Mouse (Mus musculus) urinary bladder, postnatal 36 days (tissue): Measurements from ENCODE around the gene Nedd4.

ENCODE experiments used
- DNase-seq, 2 experiments: peaks; one replicate each; pipeline ENCODE4 v3.0.0; 2022; ENCODE audit warnings: low spot score in 2 of 2, mixed read lengths in 1 of 2

Gene Nedd4

DNA sequence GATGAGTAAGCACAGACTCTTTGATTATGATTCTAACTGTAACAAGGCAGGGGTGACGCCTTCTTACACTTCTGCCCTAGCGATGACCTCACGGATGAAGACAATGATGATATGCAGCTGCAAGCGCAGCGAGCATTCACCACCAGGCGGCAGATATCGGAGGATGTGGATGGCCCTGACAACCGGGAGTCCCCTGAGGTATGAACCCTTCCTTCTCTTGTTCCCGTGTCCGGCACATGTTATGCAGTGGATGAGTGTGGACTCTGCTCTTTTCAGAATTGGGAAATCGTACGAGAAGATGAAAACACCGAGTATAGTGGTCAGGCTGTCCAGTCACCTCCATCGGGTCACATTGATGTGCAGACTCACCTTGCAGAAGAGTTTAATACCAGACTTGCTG lies 59.1 kb downstream of the Nedd4 start:
- no peak for DNase-seq

DNA sequence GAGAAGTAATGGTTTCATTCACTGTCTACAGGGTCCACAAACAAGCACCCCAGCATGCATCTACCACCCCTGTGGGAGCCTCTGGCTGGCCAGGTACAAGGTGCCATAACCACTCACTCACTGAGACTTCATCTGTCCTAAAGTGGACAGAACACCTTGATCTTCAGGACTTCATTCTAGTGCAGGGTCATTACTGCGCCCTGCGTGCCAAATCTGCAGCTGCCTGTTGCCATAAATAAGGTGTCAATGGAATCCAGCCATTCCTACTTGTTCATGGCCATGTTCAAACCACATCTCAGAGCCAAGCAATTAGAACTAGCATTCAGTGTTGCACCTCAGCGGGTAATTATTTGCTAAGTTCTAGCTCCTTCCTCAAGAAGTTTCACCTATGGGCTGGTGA lies 60.5 kb downstream of the Nedd4 start:
- DNase-seq = no peak

DNA sequence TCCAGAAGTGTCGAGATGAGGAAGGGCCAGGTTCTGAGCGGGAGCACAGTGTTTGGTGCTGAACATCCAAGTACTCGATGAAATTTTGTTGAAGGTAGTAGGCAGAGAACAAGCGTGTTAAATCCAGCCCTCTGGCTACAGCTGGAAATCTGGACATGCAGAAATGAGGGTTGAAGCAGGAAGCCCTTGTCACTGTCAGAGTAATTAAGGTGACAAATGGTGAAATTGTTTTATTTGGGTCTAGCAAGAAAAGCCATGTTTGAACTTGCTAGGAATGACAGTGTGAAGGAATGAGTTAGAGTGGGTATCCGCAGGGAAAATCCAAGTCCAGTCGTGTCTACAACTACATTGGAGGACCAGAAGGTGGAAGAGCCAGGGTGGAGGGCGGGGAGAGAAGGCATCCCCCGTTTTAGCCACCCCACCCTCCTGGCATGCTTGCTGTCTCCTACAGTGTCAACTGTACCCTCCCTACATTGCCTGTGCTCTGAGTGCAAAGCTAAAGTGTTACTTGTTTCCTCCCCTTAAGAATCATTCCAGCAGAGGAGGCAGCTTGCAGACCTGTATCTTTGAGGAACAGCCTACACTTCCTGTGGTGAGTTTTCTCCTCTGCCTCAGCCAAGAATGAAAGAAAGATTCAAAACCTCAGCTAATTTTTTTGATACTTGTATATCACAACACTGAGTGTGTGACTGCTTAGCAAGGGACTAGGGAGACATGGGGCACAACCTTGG lies 62.5 kb downstream of the Nedd4 start:
- DNase-seq = no peak

DNA sequence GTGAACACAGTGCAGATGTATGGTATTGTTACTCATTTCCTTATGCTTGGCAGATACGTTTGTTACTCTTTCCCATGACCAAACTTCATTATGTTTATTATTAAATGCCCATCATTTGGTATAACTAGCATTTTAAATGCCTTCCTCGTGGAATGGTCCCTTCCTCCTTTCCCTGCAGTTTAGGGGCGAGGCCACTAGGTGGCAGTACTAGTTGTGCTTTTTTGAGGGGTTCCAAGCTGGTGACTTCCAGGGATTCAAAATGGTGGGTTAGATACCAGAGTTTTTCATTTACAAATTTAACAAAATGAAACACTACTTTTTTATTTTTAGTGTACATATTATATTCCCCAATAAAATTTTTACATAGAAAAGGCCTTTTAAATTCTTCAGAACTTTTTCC lies 71.8 kb downstream of the Nedd4 start:
- DNase-seq = peak; percentile 23 to 39

DNA sequence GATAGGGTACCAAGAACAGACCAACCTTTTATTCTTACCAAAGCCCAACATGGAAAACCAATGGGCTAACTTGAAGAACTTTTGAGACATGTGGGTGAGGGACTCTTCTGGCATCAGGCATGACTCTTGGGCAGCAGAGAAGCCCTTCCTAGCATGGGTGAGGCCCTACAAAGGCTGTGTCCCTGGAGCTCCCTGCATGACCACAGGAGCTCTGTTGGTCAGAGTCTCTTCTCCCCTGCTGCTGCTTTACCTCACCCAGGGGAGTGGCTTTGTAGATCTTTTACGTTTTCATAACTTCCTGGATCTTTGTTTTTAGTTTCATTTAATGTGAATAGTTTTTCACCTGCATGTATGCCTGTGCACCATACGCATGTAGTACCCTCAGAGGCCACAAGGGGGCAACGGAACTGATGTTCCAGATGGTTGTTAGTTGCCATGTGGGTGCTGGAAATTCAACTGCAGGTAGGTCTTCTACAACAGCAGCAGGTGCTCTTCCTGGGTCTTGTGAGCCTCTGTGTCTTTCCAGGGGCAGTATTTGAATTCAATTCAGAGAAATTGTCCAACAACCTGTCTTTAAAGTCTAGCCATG lies 73.8 kb downstream of the Nedd4 start:
- DNase-seq = peak; percentile 21 to 40

DNA sequence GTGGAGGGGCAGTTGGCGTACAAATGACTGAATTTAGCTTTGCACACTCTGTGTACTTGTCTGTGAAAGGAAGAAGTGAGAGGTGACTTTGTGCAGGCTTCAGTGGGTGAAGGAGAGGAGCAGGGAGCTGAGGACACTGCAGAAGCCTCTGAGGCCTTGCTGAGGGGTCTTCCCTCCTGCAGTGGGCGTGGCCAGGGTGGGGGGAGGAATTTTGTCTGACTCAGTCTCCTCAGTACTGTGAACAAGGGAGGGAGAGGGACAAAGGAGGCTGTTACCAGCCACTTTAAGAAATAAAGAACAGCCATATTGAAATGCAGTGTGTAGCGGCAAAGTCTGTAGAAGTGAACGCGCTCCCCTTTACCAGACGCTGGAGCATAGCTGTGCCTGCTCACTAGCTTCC lies 79.1 kb downstream of the Nedd4 start:
- no peak for DNase-seq

DNA sequence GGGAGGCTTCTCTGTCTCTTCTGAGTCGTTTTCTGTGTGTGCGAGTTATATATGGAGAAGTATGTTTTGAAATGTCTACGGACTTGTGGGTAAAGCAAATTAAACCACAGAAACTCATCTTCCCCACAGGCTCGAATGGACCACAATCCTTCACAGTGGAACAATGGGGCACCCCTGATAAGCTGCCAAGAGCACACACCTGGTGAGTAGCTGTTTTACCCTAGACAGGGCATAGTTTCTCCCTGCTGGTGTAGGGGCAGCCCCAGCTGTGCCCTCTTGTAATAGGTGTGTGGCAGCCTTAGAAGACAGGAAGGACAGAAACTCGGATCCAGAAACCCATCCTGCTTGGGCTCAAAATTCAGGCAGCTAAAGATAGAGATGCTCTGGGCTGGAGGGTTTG lies 84.1 kb downstream of the Nedd4 start:
- DNase-seq = no peak

DNA sequence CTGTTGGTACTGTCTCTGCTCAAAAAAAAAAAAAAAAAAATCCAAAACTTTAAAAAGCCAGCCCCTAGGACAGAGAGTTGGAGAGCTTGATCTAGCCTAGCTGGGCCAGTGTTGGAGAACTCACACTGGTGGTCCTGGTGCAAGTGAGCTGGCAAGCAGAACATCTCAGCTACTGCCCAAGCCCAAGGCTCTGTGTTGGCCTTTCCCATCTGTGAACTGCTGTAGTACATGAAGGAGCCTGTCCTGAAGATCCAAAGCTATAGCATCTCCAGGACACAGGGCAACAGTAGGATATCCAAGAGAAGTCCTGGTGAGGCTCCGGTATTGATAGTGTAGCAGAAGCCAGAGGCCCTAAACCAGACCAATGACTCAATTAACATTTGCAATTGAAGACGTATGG lies 88.1 kb downstream of the Nedd4 start:
- DNase-seq = no peak

DNA sequence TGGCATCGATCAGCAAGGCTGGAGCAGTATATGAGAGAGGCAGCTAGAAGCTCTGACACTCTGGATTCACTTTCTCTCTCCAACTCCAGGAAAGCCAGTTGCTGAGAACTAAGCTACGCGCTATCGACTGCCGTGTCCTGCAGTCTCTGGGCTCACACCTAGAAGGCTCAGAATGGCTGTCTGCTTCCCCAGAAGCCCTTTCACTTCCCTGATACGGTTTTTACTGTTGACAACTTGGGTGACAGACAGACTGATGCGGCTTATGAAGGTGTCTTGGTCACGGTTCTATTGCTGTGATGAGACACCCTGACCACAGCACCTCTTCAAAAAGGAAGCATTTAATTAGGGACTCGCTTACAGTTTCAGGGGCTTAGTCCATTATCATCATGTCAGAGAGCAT lies 90.5 kb downstream of the Nedd4 start:
- no peak for DNase-seq

DNA sequence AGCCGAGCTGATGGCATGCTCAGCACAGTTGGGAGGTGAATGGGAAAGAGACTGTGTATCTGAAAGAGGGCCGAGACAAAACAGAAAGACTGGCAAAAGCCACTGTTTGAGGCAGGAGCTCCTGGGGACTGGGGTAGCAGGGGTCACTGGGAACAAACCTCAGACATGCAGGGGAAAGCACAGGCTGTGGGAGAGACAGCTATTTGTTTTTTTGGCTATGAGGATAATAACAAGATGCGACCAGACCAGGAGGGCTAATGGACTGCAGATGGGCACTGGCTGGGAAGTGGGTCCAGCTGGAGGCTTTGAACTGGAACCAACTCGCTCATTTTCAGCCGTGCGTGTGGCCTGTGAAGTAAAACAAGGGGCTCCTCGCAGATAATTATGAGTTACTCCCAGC lies 91.6 kb downstream of the Nedd4 start:
- DNase-seq = no peak

DNA sequence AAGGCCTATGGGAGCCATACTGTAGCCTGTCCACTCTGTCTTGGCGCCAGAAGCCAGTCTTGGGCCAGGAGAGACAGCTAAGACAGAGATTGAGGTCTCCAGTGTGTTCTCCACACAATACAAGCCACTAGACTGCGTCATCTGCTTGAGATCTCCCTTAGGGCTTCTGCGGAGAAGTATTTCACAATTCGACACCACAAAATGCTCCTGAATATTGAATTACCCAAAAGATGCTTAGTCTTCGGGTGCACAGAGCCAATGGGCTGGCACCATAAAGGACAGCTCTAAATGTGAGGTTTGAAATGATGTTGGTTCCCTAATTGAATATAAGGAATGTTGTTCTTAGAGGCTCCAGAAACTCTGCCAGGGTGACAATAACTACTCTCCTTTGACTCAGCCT lies 95.0 kb downstream of the Nedd4 start:
- no peak for DNase-seq

DNA sequence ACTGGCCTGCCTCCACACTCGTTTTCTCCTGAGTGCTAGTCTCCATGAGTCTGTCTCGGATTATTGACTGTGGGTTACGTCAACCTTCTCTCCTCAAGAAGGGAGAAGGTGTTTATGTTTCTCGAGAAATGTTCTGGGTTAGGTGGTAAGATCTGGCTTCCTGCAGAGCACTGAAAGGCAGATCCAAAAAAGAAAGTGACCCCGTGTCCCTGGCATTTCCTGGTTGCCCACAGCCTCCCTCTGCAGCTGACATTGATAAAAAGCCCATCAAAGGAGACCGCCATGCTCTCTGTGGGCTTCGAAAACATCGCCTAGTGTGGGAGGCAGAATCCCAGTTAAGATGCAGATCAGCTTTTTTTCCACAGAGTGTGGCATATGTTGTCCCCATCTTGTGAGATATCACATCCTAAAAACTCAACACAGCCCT lies 96.6 kb downstream of the Nedd4 start:
- DNase-seq = no peak

DNA sequence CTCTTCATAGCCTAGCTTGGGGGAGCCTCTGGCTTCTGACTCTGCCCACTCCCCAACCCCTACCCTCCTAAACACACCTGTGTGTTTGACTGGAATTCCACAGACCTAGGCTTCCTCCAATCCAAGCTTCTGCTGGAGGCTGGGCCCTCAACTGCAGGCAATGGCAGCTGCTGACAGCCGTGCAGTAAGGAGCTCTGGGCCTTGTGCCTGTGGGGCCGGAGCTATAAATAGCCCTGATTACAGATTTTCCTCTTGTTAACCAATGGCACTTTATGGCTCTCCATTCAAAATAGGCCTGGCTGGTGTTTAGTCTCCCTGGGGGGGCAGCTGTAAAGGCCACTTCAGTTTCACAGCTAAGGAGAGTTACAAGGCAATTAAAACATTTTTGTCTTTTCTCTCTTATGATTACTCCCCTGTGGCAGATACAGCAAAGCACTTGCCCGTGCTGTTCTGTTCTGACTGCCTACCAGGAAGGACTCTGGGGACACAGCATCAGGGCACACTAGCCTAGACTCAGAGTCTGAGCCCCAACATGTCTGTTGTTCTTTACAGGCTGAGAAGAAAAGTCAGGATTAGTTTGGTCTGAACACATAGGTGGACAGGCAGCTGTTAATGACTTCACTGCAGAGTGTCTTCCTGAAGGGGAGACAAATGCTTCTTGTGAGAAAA lies 101.0 kb downstream of the Nedd4 start:
- peak in 1 of 2 experiments; percentile 11 for DNase-seq

DNA sequence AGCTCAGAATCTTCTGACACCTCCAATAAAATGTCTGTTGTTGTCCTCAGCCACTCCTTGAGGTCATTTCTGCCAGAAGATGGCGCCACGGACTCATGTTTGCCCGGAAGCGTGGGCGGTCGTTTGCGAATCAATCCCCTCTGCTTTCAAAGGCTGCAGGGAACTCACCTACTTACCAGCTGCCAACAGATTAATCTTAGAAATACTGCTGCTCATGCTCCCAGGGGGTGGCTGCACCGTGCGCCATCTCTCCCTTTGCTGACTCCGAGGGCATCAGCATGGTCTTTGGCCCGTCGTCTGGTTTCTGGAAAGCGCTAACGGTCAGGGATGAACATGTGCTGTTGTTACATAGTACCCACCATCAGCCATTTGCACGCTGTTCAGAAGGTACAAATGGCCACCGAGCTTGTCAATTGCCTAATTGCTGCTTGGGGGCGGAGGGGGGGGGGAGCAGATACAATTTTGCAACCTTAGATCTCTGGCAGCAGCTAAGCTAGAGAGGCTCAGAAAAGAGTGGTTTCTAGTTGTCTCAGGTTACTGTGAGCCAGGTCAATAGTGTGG lies 104.7 kb downstream of the Nedd4 start:
- DNase-seq = peak; percentile 79 to 81

DNA sequence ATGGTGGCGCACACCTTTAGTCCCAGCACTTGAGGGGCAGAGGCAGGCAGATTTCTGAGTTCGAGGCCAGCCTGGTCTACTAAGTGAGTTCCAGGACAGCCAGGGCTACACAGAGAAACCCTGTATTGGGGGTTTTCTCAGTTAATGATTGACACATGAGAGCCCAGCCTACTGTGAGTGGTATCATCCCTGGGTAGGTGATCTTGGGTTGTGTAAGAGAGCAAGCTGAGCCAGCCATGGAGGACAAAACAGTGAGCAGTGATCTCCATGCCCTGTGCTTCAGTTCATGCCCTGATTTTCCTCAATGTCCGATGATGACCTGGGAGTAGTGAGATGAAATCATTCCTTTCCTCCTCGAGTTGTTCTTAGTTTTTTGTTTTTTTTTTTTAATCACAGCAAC lies 112.9 kb downstream of the Nedd4 start:
- DNase-seq = no peak

DNA sequence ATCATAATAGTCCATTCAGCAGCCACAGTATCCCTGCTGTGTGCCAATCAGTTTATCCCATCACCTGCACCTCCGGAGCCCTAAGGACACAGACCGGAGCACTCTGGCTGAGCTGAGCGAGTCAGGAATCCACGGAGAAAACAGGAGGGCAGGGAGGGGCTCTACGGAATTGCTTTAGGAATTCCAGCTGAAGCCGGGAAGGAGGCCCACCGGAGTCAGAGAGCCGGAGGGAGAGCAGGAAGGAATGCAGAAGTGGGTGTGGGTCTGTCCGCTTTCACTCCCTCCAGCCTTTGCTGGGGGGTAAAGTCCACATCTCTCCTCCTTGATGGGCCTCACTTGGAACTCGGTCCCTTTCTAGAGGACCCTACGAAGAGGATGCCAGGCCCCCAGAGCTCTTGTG lies 116.9 kb downstream of the Nedd4 start:
- DNase-seq = no peak

DNA sequence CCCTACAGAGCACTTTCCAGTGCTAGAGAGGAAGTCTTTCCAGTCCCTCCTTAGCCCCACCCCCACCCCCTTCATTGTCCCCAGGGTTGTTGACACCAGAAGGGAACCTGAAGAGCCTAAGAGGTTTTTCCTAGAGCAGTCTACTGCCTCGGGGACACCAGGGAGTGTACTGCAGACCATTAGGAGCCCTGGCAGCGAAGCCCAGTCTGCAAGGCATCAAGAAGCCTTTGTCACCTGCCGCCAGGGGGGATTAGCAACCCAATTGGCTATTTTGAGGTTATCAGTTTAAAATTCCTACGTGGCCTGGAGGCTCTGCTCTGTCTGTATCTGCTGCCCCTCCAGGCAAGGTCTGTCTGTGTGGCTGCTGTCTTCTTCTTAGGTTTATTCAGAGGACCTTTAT lies 117.6 kb downstream of the Nedd4 start:
- no peak for DNase-seq

DNA sequence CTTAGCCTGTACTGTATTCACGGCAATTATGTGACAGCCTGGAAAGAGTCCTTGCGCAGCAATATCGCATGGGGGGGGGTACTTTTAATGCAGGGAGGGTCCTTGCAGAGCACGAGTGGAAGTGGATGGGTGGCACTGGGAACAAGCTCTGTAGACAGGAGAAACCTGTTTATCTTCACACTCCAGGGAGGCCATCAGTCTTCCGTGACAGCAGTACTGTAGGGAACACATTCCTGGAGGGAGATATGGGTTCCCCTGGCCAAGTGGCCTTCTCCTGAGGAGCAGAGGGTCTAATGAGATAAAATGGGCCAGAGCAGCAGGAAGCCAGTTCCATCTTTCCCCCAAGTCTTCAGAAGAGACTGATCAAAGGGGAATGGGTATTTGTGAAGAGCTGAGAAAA lies 118.5 kb downstream of the Nedd4 start:
- DNase-seq = no peak

DNA sequence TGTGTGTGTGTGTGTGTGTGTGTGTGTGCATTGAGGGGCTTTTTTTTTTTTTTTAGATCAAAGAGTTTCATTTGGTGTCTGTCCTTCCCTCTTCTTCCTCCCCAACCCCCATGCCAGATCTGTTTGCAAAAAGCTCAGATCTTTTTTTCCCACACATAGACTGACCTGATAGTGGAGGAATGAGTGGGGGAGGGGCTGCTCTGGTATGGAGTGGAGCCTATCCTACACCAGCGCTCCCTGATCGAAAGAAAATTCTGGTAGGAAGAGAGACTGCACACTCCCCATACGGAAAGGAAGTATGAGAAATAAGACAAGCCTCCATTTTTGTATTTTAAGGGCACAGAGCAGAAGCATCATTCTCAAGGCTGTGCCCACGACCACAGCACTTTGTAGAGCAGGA lies 119.3 kb downstream of the Nedd4 start:
- no peak for DNase-seq

DNA sequence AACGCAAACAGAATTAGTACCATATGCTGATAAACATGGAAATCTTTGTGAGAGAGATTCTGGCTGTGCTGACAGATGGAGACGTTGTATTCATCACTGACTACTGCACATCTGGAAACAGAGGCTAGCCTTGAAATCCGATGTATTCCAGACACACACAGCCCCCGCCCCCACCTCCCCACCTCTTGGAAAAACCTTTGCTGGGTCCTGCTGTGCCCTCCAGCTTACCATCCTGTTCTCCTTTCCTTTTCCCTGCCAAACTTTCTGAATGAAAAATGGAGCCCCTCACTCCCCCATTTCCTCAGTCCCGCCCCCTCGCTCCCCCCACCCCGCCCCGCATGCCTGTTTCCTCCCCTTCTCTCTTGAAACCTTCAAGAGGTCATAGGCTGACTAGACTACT lies 120.0 kb downstream of the Nedd4 start:
- DNase-seq = no peak

DNA sequence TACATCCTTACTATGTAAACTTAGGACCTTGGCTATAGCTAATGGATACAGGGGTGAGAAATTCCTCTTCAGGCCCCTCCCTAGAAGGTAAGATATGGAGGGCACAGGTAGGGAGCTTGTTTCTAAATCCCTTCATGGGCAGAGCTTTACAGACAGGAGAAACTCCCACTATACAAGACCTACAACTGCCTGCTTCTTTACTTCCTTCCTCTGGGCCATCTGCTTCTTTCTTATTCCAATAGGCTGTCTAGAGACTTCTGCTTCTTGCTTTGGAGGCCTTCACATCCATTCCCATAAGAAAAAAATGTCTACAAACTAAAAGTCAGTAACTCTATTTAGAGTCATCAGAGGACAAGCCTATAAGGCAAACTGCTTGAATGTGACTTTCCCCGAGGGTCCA lies 125.6 kb downstream of the Nedd4 start:
- no peak for DNase-seq

DNA sequence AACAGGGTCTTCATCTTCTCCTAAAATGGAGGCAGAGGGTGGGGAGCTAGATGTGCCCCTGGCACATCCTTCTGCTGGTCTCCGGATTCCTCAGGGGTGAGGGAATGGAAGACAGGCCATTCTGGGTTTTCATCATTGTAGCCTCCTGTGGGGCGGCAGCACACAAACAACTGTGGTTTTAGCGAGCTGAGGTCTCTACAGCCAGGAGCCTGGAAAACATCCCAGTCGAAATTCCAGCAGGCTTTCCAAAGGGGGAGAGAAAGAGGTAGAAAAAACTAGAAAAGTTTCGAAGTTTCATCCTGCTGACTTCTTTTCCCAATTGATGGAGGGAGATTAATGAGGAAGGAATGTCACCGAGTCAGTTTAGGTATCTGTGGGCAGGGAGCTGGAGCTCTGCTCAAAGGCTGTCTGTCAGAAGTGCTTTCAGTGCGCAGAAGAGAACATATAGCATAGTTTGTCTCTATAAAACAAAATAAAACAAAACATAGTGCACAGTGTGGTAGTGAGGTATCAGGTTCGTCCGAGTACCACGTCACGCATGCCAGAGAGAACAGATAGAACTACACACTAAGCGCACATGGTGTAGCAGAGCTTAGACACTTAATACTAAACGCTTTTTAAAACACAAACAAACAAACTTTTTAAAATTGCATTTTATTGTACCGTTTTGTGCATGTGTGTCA lies 128.5 kb downstream of the Nedd4 start:
- no peak for DNase-seq
